Mouse (Mus musculus) cortical plate, adult 2 months (tissue): ENCODE data around the gene Asb14.

Source experiments
- CTCF ChIP-seq: fragments of 200-500 bp; IDR thresholded peaks from 2 replicates; pipeline ENCODE4 v1.5.1; 2011; ENCODE audit warnings: mild to moderate bottlenecking, control low read depth, low read length; ENCODE audit not compliant: insufficient read depth; ENCODE audit errors: extremely low read depth
- POLR2A ChIP-seq: fragments of 200-500 bp; IDR thresholded peaks from 2 replicates; pipeline ENCODE4 v1.6.1; 2011; ENCODE audit warnings: mild to moderate bottlenecking, low read length, control low read depth; ENCODE audit not compliant: insufficient read depth; ENCODE audit errors: extremely low read depth

- no peak for TF ChIP-seq CTCF
- no peak for TF ChIP-seq POLR2A
These were observed 5.1 kb downstream of the Asb14 start for GRCm38 (mm10) chr14:26899490-26899889.
